Mouse (Mus musculus) layer of hippocampus, adult 18-20 months (tissue): ENCODE results near the gene Plppr5. TPM values are rescaled to one million over a fixed set of nuclear protein-coding genes. Genes with fewer than 3 reads are reported as not detected.

Experiments
- DNase-seq, 2 experiments: peaks; one replicate each; pipeline ENCODE4 v3.0.0; 2022; ENCODE audit warnings: low spot score in 2 of 2
- long read RNA-seq: library from polyadenylated mRNA; stranded (forward); transcript quantifications from one replicate; pipeline ENCODE4 v2.0.0, GENCODE M21; 2021
- total RNA-seq, 2 experiments: library from RNA; stranded (reverse); gene quantifications; 2 replicates each; pipeline ENCODE4 v1.2.3; 2021

The Plppr5 gene
- 10 to 100 TPM; 32.8 to 35.6 TPM for total RNA-seq
- long read RNA-seq, full-length matches to known transcripts, result 48 of 55 reads
- long read RNA-seq, partial matches to known transcripts, result 0 of 55 reads
- long read RNA-seq, other reads (novel, unspliced or antisense), result 7 of 55 reads

GRCm38 (mm10) chr3:117574529-117575252, at the start of gene Plppr5:
Gene Plppr5, plus strand, starts transcription at chr3:117574836.
- DNase-seq, result peak; percentile 28 to 57

GRCm38 (mm10) chr3:117549899-117550298, 24.7 kb upstream of the Plppr5 start:
- DNase-seq, result no peak

- DNase-seq, result no peak
Measured at GRCm38 (mm10) chr3:117550526-117550925, 24.1 kb upstream of the Plppr5 start.

- DNase-seq, result no peak
Measured at GRCm38 (mm10) chr3:117556972-117557371, 17.7 kb upstream of the Plppr5 start.

GRCm38 (mm10) chr3:117575253-117575927, 754 bp downstream of the Plppr5 start:
- peak; percentile 40 to 73 for DNase-seq

- no peak for DNase-seq
Measured at GRCm38 (mm10) chr3:117575928-117576254, 1.3 kb downstream of the Plppr5 start.

GRCm38 (mm10) chr3:117577349-117577748, 2.7 kb downstream of the Plppr5 start:
- peak in 1 of 2 experiments; percentile 68 for DNase-seq

GRCm38 (mm10) chr3:117582628-117583027, 8.0 kb downstream of the Plppr5 start:
- peak; percentile 39 to 65 for DNase-seq

- no peak for DNase-seq
Measured at GRCm38 (mm10) chr3:117602404-117602803, 27.8 kb downstream of the Plppr5 start.

- no peak for DNase-seq
Measured at GRCm38 (mm10) chr3:117603458-117603857, 28.8 kb downstream of the Plppr5 start.

- no peak for DNase-seq
Measured at GRCm38 (mm10) chr3:117606383-117606782, 31.7 kb downstream of the Plppr5 start.

GRCm38 (mm10) chr3:117611453-117611852, 36.8 kb downstream of the Plppr5 start:
- DNase-seq, result no peak

GRCm38 (mm10) chr3:117614856-117615255, 40.2 kb downstream of the Plppr5 start:
- no peak for DNase-seq

- DNase-seq, result no peak
Measured at GRCm38 (mm10) chr3:117625257-117626001, 50.8 kb downstream of the Plppr5 start.

GRCm38 (mm10) chr3:117628799-117629198, 54.2 kb downstream of the Plppr5 start:
- peak; percentile 47 to 70 for DNase-seq

GRCm38 (mm10) chr3:117630332-117630731, 55.7 kb downstream of the Plppr5 start:
- no peak for DNase-seq

GRCm38 (mm10) chr3:117648612-117649011, 74.0 kb downstream of the Plppr5 start:
- DNase-seq, result no peak

- DNase-seq, result no peak
Measured at GRCm38 (mm10) chr3:117664316-117664715, 89.7 kb downstream of the Plppr5 start.

GRCm38 (mm10) chr3:117679189-117679588, 104.6 kb downstream of the Plppr5 start:
- DNase-seq, result no peak

GRCm38 (mm10) chr3:117684640-117685039, 110.0 kb downstream of the Plppr5 start:
- DNase-seq, result no peak

- DNase-seq, result peak; percentile 38 to 80
Measured at GRCm38 (mm10) chr3:117686036-117686435, 111.4 kb downstream of the Plppr5 start.

- peak in 1 of 2 experiments; percentile 28 for DNase-seq
Measured at GRCm38 (mm10) chr3:117686648-117687047, 112.0 kb downstream of the Plppr5 start.
